Mouse (Mus musculus) common myeloid progenitor, adult 5-6 weeks (primary cell): Measurements from ENCODE around the gene Flnc. TPM values are rescaled to one million over a fixed set of nuclear protein-coding genes. Genes with fewer than 3 reads are reported as not detected.

ENCODE experiments used
- ATAC-seq: replicated peaks from 2 replicates; pipeline ENCODE4 v1.8.0; 2016; ENCODE audit warnings: low read depth, mild to moderate bottlenecking, moderate TSS enrichment, inconsistent platforms; ENCODE audit not compliant: poor library complexity, severe bottlenecking
- total RNA-seq: library from RNA; stranded (forward); fragments of 200-1000, 187-1606 nt; gene quantifications from 2 replicates; pipeline ENCODE4 v1.2.3, GENCODE M21; 2017

The Flnc gene
- total RNA-seq, 1 experiment from 2014 or later, result not detected

- no peak for ATAC-seq
These were observed 2.2 kb upstream of the Flnc start for GRCm38 (mm10) chr6:29430681-29431420.

- ATAC-seq, result no peak
These were observed 1.6 kb upstream of the Flnc start for GRCm38 (mm10) chr6:29431473-29431872.

GRCm38 (mm10) chr6:29432156-29432555 lies 900 bp upstream of the Flnc start:
- ATAC-seq, result no peak

GRCm38 (mm10) chr6:29432676-29433037 lies 399 bp upstream of the Flnc start:
- ATAC-seq, result no peak

GRCm38 (mm10) chr6:29433804-29434795 lies 1.0 kb downstream of the Flnc start:
- ATAC-seq, result no peak

- no peak for ATAC-seq
These were observed 2.0 kb downstream of the Flnc start for GRCm38 (mm10) chr6:29434911-29435691.

- no peak for ATAC-seq
These were observed 2.9 kb downstream of the Flnc start for GRCm38 (mm10) chr6:29435940-29436451.

GRCm38 (mm10) chr6:29436461-29436934 lies 3.4 kb downstream of the Flnc start:
- peak; percentile 22; the same call in 1 of the 2 replicates for ATAC-seq

- no peak for ATAC-seq
These were observed 6.2 kb downstream of the Flnc start for GRCm38 (mm10) chr6:29439251-29439650.

GRCm38 (mm10) chr6:29439789-29440188 lies 6.7 kb downstream of the Flnc start:
- ATAC-seq, result no peak

- peak; percentile 74 for ATAC-seq
These were observed 11.7 kb downstream of the Flnc start for GRCm38 (mm10) chr6:29444773-29445172.

GRCm38 (mm10) chr6:29445354-29445753 lies 12.3 kb downstream of the Flnc start:
- ATAC-seq, result no peak

- no peak for ATAC-seq
These were observed 16.8 kb downstream of the Flnc start for GRCm38 (mm10) chr6:29449858-29450257.

GRCm38 (mm10) chr6:29450667-29451066 lies 17.6 kb downstream of the Flnc start:
- ATAC-seq, result no peak

- no peak for ATAC-seq
These were observed 28.4 kb downstream of the Flnc start for GRCm38 (mm10) chr6:29461502-29461901.

GRCm38 (mm10) chr6:29463388-29463787 lies 30.3 kb downstream of the Flnc start:
- no peak for ATAC-seq

GRCm38 (mm10) chr6:29467583-29468354 lies 34.7 kb downstream of the Flnc start, which contains the start of gene Atp6v1f:
Gene Atp6v1f (plus strand): TSS chr6:29467718.
- ATAC-seq, result peak; percentile 88

GRCm38 (mm10) chr6:29468851-29469250 lies 35.8 kb downstream of the Flnc start:
- ATAC-seq, result no peak

- ATAC-seq, result no peak
These were observed 38.1 kb downstream of the Flnc start, which contains the start of gene Atp6v1fnb for GRCm38 (mm10) chr6:29471137-29471536. Gene Atp6v1fnb (plus strand): TSS chr6:29471437.
